Mouse (Mus musculus) myocyte (in vitro differentiated cells): ENCODE measurements around the gene Gm37240.

Source experiments
- E2F4 ChIP-seq: IDR thresholded peaks from one replicate; pipeline ENCODE4 v1.6.1; 2011; ENCODE audit warnings: mild to moderate bottlenecking, control low read depth, moderate library complexity; ENCODE audit not compliant: insufficient read depth
- POLR2A ChIP-seq: IDR thresholded peaks from one replicate; pipeline ENCODE4 v1.6.1; 2011; ENCODE audit warnings: low read depth, mild to moderate bottlenecking, control low read depth, moderate library complexity; ENCODE audit not compliant: insufficient read length
- SRF ChIP-seq: IDR thresholded peaks from one replicate; pipeline ENCODE4 v1.6.1; 2011; ENCODE audit warnings: low read depth; ENCODE audit not compliant: control insufficient read depth, insufficient read length
- TCF12 ChIP-seq: IDR thresholded peaks from one replicate; pipeline ENCODE4 v1.6.1; 2011; ENCODE audit warnings: mild to moderate bottlenecking, control low read depth; ENCODE audit not compliant: poor library complexity, insufficient read depth, severe bottlenecking
- USF1 ChIP-seq: IDR thresholded peaks from one replicate; pipeline ENCODE4 v1.6.1; 2011; ENCODE audit warnings: low read depth, mild to moderate bottlenecking, control low read depth, moderate library complexity

DNA sequence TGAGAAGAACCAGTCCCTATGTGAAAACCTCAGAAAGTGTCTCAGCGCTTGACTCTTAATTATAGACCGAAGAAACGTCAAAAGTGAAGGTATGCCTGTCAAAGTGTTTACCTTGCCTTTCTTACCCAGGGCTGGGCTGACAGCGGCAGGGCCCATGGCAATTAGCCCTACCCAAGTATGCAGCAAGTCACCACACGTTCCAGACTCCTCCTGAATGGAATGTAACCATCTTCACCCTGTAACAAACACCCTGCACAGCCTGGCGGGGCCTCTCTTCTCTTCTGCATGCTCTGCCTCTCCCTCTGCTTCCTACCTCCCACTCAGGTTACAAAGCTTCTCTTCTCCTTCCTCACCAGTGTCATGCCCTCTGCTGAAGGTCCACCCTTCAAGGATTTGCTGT is 44.5 kb upstream of the Gm37240 start:
- no peak for TF ChIP-seq SRF
- TF ChIP-seq POLR2A, result no peak
- TF ChIP-seq E2F4, result no peak
- no peak for TF ChIP-seq TCF12
- TF ChIP-seq USF1, result no peak
